Mouse (Mus musculus): ENCODE data around the gene Gm43517. TPM values are rescaled to one million over a fixed set of nuclear protein-coding genes. Genes with fewer than 3 reads are reported as not detected.

Gm43517 gene
- polyA plus RNA-seq, 1 experiment from 2014 or later: not detected

DNA sequence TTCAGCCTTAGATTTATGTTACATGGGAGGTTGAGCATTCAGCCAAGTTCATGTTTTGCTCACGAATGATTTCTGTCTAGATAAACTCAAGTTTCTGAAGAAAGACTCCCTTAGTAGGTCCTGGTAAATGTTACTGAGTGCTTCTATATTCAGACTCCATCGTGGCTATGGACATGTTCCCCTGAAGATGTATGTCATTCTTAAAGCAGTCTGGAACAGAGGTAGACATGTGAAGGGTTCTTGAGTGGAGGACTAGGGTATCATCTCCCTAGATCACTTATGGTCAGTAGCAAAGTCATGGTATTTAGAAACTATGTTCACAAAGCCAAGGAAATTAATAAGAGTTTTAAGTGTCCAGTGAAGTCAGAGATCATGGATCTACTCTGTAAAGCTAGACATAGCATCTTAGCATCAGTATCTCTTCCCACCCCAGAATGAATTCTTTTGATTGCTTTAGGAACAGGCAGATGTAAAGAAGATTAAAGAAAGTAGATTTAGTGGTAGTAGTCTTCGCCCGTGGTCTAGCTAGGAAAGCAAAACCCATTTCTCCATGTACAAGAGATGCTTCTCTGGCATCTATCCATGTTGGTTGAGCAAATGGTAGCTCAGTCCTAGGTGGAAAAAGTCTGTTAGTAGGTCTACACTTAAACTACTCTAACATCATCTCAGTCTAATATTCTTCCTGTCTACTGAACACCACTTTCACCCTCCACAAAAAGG, 12.6 kb downstream of the Gm43517 start:
- Histone ChIP-seq H3K27me3 (replicated peaks) (peaks cover 70% of the 10 kb centered on the region), H3K4me2 (no peak overlapping the region), H3K4me3 (replicated peaks) (no peak overlapping the region), H3K4me1 (peaks cover 10% of the 10 kb centered on the region), H3K9ac (replicated peaks) (no peak overlapping the region), H3K27ac (replicated peaks) (no peak overlapping the region), H3K9me3 (replicated peaks) (no peaks in the 10 kb centered on the region), H3K36me3 (no peaks in the 10 kb centered on the region)
- WGBS: 19% methylated on average over 4 of the region's 4 CpGs
- ATAC-seq (ENCODE audit: low FRiP score): no peak

DNA sequence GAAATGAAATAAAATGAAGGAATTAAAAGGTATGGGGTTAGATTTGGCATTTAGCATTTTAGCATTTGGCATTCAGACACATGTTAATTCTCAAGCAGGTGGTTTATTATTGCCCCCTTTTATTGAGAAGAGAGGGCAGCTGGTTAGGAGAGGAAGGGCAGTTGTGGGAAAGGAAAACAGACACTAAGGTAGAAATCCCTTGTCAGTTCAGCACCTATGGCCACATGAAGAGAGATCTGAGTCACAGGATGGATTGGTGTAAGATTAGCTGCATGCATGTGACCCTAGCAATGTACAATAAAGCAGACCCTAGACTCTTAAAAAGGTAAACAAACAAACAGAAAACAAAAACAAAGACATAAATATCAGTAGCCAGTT, 13.2 kb downstream of the Gm43517 start:
- H3K4me1 ChIP-seq: peaks cover 10% of the 10 kb centered on the region
- no peak overlapping the region for H3K4me2 ChIP-seq
- no peak overlapping the region for H3K4me3 ChIP-seq (replicated peaks)
- no peaks in the 10 kb centered on the region for H3K36me3 ChIP-seq
- ATAC-seq (ENCODE audit: low FRiP score): no peak
- no peak overlapping the region for H3K9ac ChIP-seq (replicated peaks)
- H3K27ac ChIP-seq (replicated peaks): no peak overlapping the region
- peaks cover 72% of the 10 kb centered on the region for H3K27me3 ChIP-seq (replicated peaks)
- H3K9me3 ChIP-seq (replicated peaks): no peaks in the 10 kb centered on the region

DNA sequence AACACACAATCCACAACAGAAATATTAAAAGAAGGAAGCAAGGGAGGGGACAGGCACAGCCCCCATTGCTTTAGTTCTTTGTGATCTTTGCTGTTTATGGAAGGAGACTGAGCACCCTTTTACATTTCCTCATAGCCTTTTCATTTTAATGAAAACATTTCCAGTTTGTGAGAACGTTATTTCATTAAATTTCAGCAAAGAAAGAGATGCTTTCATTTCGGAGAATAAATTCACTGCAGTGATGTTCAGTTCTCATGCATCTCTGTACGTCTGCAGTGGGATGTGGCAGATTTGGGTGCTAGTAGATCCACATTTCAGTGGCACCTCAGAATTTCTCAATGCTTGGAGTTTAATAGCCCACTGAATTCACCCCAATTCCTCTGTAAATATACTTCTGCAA, 13.7 kb downstream of the Gm43517 start:
- Histone ChIP-seq H3K4me3 (replicated peaks) (no peak overlapping the region), H3K4me2 (no peak overlapping the region), H3K36me3 (no peaks in the 10 kb centered on the region), H3K9ac (replicated peaks) (no peak overlapping the region), H3K9me3 (replicated peaks) (no peaks in the 10 kb centered on the region), H3K27ac (replicated peaks) (no peak overlapping the region), H3K4me1 (peaks cover 10% of the 10 kb centered on the region), H3K27me3 (replicated peaks) (peaks cover 75% of the 10 kb centered on the region)
- no peak for ATAC-seq (ENCODE audit: low FRiP score)
- 23% methylated on average over 3 of the region's 3 CpGs for WGBS

DNA sequence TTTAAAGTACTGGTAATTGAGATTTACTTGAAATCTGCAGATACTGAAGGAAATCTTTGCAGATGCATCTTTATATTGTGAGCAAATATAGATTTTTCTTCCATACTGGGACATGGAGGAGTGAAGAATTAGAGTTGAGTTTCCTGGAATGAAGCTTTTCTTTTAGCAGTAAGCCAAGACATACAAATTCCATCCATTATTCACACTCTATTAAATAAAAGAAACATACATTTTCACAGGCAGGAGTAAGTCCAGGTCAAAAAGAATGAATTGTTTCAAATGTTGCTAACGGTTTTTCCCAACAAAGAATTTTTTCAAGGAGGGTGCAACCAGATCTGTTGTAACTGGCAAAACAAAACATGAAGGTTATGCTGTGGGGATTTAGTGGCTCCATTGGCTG, 14.6 kb downstream of the Gm43517 start:
- peaks cover 10% of the 10 kb centered on the region for H3K4me1 ChIP-seq
- 2% methylated on average over 1 of the region's 1 CpGs for WGBS
- no peak overlapping the region for H3K4me3 ChIP-seq (replicated peaks)
- H3K27me3 ChIP-seq (replicated peaks): peaks cover 73% of the 10 kb centered on the region
- H3K27ac ChIP-seq (replicated peaks): no peak overlapping the region
- H3K4me2 ChIP-seq: no peak overlapping the region
- no peaks in the 10 kb centered on the region for H3K9me3 ChIP-seq (replicated peaks)
- H3K9ac ChIP-seq (replicated peaks): no peak overlapping the region
- no peaks in the 10 kb centered on the region for H3K36me3 ChIP-seq
- ATAC-seq (ENCODE audit: low FRiP score): no peak

DNA sequence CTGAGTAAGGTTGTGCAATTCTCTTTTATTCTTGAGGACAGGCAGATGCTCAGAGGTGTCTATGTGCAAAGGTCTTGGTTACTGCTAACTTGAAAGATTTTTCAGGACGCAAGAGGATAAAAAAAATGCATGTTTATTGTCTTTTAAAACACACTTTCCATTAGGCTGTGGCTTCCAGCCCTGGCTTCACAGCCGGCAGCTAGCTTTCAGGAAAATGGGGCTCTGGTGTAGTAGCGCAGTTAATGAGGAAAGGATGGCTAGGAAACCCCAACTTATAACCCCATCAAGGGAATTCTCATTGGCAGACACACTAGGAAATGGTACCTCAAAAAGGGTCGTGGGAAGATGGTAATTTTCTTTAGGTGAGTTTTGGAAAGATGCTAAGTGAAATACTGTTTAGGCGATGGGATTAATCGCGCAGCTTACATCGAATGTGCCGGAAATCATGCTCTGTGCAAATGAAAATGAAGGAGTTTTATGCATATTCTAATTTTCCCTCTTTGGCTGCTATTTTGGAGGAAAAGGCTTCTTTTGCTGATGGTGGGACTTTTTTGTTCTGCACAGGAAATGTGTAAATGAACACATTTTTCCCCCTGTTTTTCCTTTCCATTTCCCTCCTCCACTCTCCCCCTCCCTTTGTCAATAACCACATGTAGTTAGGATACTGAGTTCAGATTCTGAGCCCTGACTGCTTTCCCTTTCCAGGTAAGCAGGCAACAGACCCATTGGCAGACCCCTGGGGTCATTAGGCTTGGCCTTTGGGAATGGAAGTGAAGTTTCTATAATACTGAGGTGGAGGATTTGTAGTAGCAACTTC, 15.3 kb downstream of the Gm43517 start:
- Histone ChIP-seq H3K9me3 (replicated peaks) (no peaks in the 10 kb centered on the region), H3K27me3 (replicated peaks) (peaks cover 72% of the 10 kb centered on the region), H3K36me3 (no peaks in the 10 kb centered on the region), H3K4me3 (replicated peaks) (no peak overlapping the region), H3K27ac (replicated peaks) (no peak overlapping the region), H3K4me1 (peaks cover 10% of the 10 kb centered on the region), H3K4me2 (no peak overlapping the region), H3K9ac (replicated peaks) (no peak overlapping the region)
- no peak for ATAC-seq (ENCODE audit: low FRiP score)
- under 1% methylated on average over 9 of the region's 9 CpGs for WGBS

DNA sequence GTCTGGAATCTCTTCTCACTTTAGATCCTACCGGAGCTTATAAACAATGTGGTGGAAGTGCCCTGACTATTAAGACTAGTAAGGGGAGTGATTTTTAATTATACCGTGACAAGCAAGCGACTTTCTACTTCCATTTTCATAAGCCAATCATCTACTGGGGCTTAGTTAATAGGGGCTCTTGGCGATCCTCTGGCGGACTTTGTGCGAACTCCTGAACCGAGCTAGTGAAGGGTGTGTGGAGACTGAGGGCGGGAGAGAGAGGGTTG, 15.8 kb downstream of the Gm43517 start:
- H3K27me3 ChIP-seq (replicated peaks): peaks cover 69% of the 10 kb centered on the region
- ATAC-seq (ENCODE audit: low FRiP score): no peak
- no peaks in the 10 kb centered on the region for H3K9me3 ChIP-seq (replicated peaks)
- H3K9ac ChIP-seq (replicated peaks): no peak overlapping the region
- peak overlapping the region; percentile 66 for H3K4me2 ChIP-seq
- WGBS: 0% methylated on average over 8 of the region's 8 CpGs
- H3K27ac ChIP-seq (replicated peaks): no peak overlapping the region
- peak overlapping the region; percentile 33 for H3K4me3 ChIP-seq (replicated peaks)
- H3K36me3 ChIP-seq: no peaks in the 10 kb centered on the region
- H3K4me1 ChIP-seq: peaks cover 10% of the 10 kb centered on the region

DNA sequence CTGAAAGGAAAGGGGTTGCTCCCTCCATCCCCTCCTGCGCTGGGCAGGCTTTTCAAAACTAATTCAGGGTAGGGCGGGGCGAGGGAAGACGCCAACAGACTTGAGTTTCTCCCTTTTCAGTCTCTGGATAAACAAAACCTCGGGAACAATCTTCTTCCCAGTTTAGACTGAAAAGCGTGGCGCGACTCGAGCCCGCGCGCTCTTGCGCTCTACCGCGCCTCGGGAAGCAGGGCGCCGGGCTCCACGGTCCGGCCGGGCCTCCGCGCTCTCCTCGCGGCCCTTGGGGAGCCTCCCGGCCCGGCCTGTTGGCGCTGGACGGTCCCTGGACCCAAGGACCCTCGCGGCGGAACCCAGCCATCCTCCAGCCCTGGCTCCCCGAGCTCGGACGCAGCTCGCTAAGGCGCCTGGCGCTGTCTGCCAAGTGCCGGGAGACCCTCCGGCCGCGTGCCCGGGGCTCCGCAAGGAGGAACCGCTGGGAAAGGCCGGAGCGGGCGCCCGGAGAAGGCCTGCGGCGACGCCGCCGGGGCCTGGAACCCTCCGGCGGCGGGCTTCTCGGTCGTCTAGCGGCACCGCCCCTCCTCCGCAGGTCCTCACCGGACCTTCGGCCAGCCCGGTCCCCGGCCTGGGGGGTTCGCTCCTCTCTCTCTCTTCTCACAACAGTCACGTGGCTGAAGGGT, 16.3 kb downstream of the Gm43517 start:
- H3K4me1 ChIP-seq: peaks cover 10% of the 10 kb centered on the region
- H3K4me2 ChIP-seq: peak overlapping the region; percentile 66
- H3K36me3 ChIP-seq: no peaks in the 10 kb centered on the region
- peaks cover 66% of the 10 kb centered on the region for H3K27me3 ChIP-seq (replicated peaks)
- WGBS: under 1% methylated on average over 61 of the region's 68 CpGs
- H3K9ac ChIP-seq (replicated peaks): peak overlapping the region; percentile 2; the same call in 1 of the 2 replicates
- peak overlapping the region; percentile 33 for H3K4me3 ChIP-seq (replicated peaks)
- ATAC-seq (ENCODE audit: low FRiP score): peak; percentile 73
- H3K9me3 ChIP-seq (replicated peaks): no peaks in the 10 kb centered on the region
- no peak overlapping the region for H3K27ac ChIP-seq (replicated peaks)

DNA sequence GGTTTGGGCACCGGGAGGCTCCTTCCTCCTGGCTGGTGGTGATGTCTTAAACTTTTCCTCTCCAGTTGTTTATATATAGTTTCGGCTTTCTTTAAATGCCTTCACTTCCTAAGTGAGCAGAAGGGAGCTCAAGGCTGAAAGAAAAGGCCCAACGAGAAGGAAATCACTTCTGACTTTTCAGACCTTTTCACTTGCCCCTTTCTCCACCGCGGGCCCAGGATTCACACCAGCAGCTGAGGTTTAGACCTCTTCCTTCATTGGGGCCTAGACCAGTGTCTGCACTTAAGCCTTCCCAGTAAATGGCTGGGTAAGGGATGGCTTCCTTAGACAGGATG, 16.8 kb downstream of the Gm43517 start:
- Histone ChIP-seq H3K4me3 (replicated peaks) (peak overlapping the region; percentile 33), H3K4me2 (peak overlapping the region; percentile 66), H3K4me1 (peaks cover 10% of the 10 kb centered on the region), H3K27ac (replicated peaks) (no peak overlapping the region), H3K9ac (replicated peaks) (no peak overlapping the region), H3K9me3 (replicated peaks) (no peaks in the 10 kb centered on the region), H3K27me3 (replicated peaks) (peaks cover 63% of the 10 kb centered on the region), H3K36me3 (no peaks in the 10 kb centered on the region)
- under 1% methylated on average over 5 of the region's 5 CpGs for WGBS
- no peak for ATAC-seq (ENCODE audit: low FRiP score)

DNA sequence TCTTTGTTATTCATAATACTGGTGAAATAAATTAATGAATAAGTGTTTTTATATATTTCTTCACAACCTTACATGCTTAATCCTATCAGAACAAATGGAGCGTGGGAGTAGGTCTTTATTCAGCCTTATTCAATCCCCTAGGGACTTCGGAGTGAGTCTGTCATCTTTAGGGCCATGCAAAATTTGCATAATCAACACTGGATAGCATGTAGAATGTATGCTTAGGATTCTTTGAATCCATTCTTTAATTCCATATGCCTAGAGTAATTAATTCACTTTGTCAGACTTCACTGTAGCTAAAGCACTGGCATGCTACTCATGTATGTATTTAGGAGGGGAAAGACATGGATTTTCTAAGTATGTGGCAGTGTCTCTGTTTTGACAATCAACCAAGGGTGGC, 24.9 kb downstream of the Gm43517 start:
- H3K9me3 ChIP-seq (replicated peaks): no peaks in the 10 kb centered on the region
- H3K4me2 ChIP-seq: no peak overlapping the region
- H3K27ac ChIP-seq (replicated peaks): no peak overlapping the region
- ATAC-seq (ENCODE audit: low FRiP score): no peak
- 58% methylated on average over 2 of the region's 2 CpGs for WGBS
- no peaks in the 10 kb centered on the region for H3K36me3 ChIP-seq
- H3K9ac ChIP-seq (replicated peaks): no peak overlapping the region
- H3K27me3 ChIP-seq (replicated peaks): peaks cover 8% of the 10 kb centered on the region
- no peak overlapping the region for H3K4me3 ChIP-seq (replicated peaks)
- H3K4me1 ChIP-seq: no peaks in the 10 kb centered on the region

DNA sequence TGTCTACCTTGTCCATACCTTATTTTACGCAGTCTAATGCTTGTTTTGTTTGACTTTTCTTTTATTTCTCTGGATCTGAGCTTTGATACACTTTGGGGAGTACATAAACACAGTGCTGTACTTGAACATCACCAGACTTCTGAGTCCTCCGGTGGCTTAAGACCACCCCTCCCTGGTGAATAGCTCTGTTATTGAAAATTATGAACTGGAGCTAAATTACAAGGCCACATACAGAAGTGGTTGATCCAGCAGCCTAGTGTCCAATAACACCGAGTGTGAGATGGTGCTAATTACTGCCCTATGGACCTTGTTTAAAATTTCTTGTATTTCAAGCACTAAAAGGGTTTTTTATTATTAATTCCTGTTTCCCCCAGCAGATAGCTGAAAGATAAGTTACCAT, 33.0 kb downstream of the Gm43517 start:
- H3K4me3 ChIP-seq (replicated peaks): no peak overlapping the region
- H3K36me3 ChIP-seq: no peaks in the 10 kb centered on the region
- H3K4me1 ChIP-seq: no peaks in the 10 kb centered on the region
- no peak overlapping the region for H3K27ac ChIP-seq (replicated peaks)
- WGBS: 85% methylated on average over 3 of the region's 3 CpGs
- no peaks in the 10 kb centered on the region for H3K9me3 ChIP-seq (replicated peaks)
- H3K4me2 ChIP-seq: no peak overlapping the region
- no peak for ATAC-seq (ENCODE audit: low FRiP score)
- H3K9ac ChIP-seq (replicated peaks): no peak overlapping the region
- no peaks in the 10 kb centered on the region for H3K27me3 ChIP-seq (replicated peaks)
